Mouse (Mus musculus) telencephalon, adult 2 months (tissue): ENCODE data around the gene Pip.

Source experiments
- DNase-seq: peaks from one replicate; pipeline ENCODE4 v3.0.0-alpha.2; 2011; ENCODE audit warnings: low read depth, low spot score

Gene Pip

DNA sequence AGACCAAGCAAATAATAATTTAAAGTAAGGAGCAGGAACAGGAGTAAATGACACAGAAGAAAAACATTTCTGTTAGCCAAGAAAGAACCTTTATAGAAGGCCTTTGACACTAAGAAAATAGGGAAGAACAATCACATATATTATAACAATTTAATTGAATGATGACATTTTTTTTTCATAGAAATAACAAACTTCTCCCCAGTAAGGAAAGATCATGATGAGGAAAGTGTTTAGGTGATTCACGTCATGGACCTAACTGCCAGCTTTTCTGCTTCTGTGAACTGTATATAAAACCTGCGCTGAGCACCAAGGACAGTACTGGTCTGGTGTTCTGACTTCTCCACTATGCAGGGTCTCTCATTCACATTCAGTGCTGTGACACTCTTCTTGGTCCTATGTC, at the start of gene Pip:
Pip (plus strand) TSS at position 301 of the 400 bp plus-strand sequence.
- no peak for DNase-seq

DNA sequence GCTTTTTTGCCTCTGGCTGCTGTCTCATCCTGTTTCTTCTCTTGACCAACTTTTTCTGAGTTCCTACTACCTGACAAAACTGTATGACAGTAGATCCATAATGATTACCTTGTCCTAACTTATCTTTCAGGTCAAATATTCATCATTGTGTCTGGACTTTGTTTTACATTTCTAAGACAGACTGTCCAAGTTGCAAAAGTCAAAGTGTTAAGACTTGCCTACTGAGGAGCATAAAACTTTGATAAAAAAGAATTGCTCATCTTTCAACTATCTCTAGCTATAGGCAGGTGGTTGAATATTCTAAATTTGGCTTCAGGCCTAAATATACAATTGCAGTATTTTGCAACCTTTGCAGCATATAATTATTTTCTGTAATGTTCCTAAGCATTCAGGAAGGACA, 23.2 kb upstream of the Pip start:
- no peak for DNase-seq

DNA sequence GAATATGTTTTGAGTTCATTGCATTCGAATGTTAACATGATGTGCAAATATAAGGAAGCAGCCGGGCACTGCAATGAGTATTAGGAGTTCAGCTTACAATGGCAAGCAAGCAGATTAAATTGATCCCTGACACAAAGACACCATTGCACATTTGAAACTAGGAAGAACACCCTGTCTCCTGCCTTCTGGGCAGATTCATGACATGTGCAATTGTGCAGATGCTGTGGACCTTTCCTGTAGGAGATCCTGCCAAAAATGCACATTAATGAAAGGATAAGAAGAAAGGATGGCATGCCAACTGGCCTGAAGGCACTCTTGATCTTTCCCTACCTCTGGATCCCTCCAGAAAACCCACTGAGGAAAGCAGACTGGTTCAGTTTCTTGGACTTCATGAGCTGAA, 17.8 kb upstream of the Pip start:
- DNase-seq = no peak

DNA sequence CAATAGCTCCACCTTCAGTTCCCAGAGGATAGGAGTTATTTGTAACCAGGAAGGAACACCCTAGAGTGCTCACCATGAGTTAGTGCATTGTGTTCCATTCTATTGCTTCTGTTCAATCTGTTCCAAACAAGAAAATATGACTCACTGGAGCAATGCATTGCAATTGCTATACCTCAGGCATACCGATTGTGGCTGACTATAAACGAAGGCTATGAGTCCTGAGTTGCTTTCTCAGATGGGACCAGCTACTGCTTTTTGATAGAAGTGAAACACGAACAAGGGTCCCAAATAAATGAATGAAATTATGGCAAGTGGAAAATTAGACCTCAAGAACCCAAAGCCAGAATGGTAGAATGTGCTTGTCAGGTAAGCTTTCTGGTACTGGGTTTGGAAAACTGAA, 5.4 kb downstream of the Pip start, which contains the start of gene Sval2:
Sval2 (plus strand) TSS at position 301 of the 400 bp plus-strand sequence.
- no peak for DNase-seq

DNA sequence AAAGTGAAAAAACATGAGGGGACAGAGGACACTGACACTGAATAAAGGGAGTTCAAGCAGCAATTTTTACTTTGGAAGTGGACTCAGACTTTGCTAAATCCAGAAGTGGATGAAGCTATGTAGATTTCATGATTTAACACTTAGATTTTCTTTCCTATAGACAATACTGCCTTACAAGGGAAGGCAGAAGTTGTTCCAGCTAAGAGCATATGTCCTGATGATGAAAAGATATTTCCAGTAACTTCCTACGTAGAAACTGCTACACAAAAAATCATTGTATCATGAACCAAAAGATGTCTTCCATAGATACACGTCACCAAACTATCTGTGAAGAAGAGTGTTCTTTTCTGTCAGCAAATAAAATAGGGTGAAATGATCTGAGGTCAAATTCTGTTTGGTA, 16.7 kb downstream of the Pip start:
- peak; percentile 26 for DNase-seq
